Mouse (Mus musculus): ENCODE results near the gene Asmt. TPM values are rescaled to one million over a fixed set of nuclear protein-coding genes. Genes with fewer than 3 reads are reported as not detected.

Gene Asmt
- polyA plus RNA-seq (2015; fragmentation: Nextera tagmentation; extraction: Ambion mirVana), result not detected in 2 replicates

- peak; percentile 71 for ATAC-seq (replicated peaks; ENCODE audit: low FRiP score)
- Histone ChIP-seq H3K27me3 (no peaks in the 10 kb centered on the region), H3K4me2 (no peak within 1 kb of the TSS), H3K36me3 (peaks cover 37% of the 10 kb centered on the region), H3K9me3 (replicated peaks) (peaks cover 49% of the 10 kb centered on the region), H3K27ac (no peak within 1 kb of the TSS), H3K4me1 (no peaks in the 10 kb centered on the region), H3K9ac (no peak within 1 kb of the TSS), H3K4me3 (replicated peaks) (no peak within 1 kb of the TSS)
- WGBS, result 92% methylated on average over 11 of the region's 16 CpGs
These were observed at the start of gene Asmt for GRCm38 (mm10) chrX:170672594-170673092. Asmt (plus strand) TSS chrX:170672644.

GRCm38 (mm10) chrX:170673233-170673951 lies 948 bp downstream of the Asmt start:
- ATAC-seq (replicated peaks; ENCODE audit: low FRiP score), result peak; percentile 89
- Histone ChIP-seq H3K4me1 (no peaks in the 10 kb centered on the region), H3K9me3 (replicated peaks) (peaks cover 52% of the 10 kb centered on the region), H3K36me3 (peaks cover 37% of the 10 kb centered on the region), H3K4me3 (replicated peaks) (no peak overlapping the region), H3K4me2 (no peak overlapping the region), H3K27ac (no peak overlapping the region), H3K9ac (no peak overlapping the region), H3K27me3 (no peaks in the 10 kb centered on the region)
- WGBS, result 81% methylated on average over 41 of the region's 42 CpGs

GRCm38 (mm10) chrX:170674229-170674771 lies 1.9 kb downstream of the Asmt start:
- Histone ChIP-seq H3K4me2 (no peak overlapping the region), H3K4me1 (no peaks in the 10 kb centered on the region), H3K9ac (no peak overlapping the region), H3K9me3 (replicated peaks) (peaks cover 52% of the 10 kb centered on the region), H3K4me3 (replicated peaks) (no peak overlapping the region), H3K27ac (no peak overlapping the region), H3K27me3 (no peaks in the 10 kb centered on the region), H3K36me3 (peaks cover 37% of the 10 kb centered on the region)
- 79% methylated on average over 27 of the region's 27 CpGs for WGBS
- ATAC-seq (replicated peaks; ENCODE audit: low FRiP score), result peak; percentile 73

GRCm38 (mm10) chrX:170674885-170675876 lies 2.7 kb downstream of the Asmt start:
- no peak for ATAC-seq (replicated peaks; ENCODE audit: low FRiP score)
- no peak overlapping the region for H3K9ac ChIP-seq
- peaks cover 52% of the 10 kb centered on the region for H3K9me3 ChIP-seq (replicated peaks)
- H3K27me3 ChIP-seq, result no peaks in the 10 kb centered on the region
- no peak overlapping the region for H3K27ac ChIP-seq
- no peaks in the 10 kb centered on the region for H3K4me1 ChIP-seq
- no peak overlapping the region for H3K4me2 ChIP-seq
- 86% methylated on average over 39 of the region's 39 CpGs for WGBS
- peaks cover 37% of the 10 kb centered on the region for H3K36me3 ChIP-seq
- no peak overlapping the region for H3K4me3 ChIP-seq (replicated peaks)

- Histone ChIP-seq H3K9me3 (replicated peaks) (peaks cover 52% of the 10 kb centered on the region), H3K27me3 (no peaks in the 10 kb centered on the region), H3K4me3 (replicated peaks) (no peak overlapping the region), H3K27ac (no peak overlapping the region), H3K4me1 (no peaks in the 10 kb centered on the region), H3K36me3 (peaks cover 37% of the 10 kb centered on the region), H3K9ac (no peak overlapping the region), H3K4me2 (no peak overlapping the region)
- WGBS, result 93% methylated on average over 39 of the region's 39 CpGs
- 0 out of 2 replicates have a peak, but pooled peaks have one; percentile 5 for ATAC-seq (replicated peaks; ENCODE audit: low FRiP score)
These were observed 3.6 kb downstream of the Asmt start for GRCm38 (mm10) chrX:170675923-170676605.

- Histone ChIP-seq H3K4me1 (no peaks in the 10 kb centered on the region), H3K4me3 (replicated peaks) (no peak overlapping the region), H3K36me3 (peaks cover 37% of the 10 kb centered on the region), H3K9me3 (replicated peaks) (peaks cover 52% of the 10 kb centered on the region), H3K4me2 (no peak overlapping the region), H3K27me3 (no peaks in the 10 kb centered on the region), H3K9ac (no peak overlapping the region), H3K27ac (no peak overlapping the region)
- ATAC-seq (replicated peaks; ENCODE audit: low FRiP score), result 0 out of 2 replicates have a peak, but pooled peaks have one; percentile 11
- WGBS, result 95% methylated on average over 64 of the region's 67 CpGs
These were observed 4.3 kb downstream of the Asmt start for GRCm38 (mm10) chrX:170676606-170677239.

GRCm38 (mm10) chrX:170677266-170677665 lies 4.8 kb downstream of the Asmt start:
- Histone ChIP-seq H3K4me2 (no peak overlapping the region), H3K4me1 (no peaks in the 10 kb centered on the region), H3K27ac (no peak overlapping the region), H3K4me3 (replicated peaks) (no peak overlapping the region), H3K36me3 (peaks cover 37% of the 10 kb centered on the region), H3K9me3 (replicated peaks) (peaks cover 52% of the 10 kb centered on the region), H3K9ac (no peak overlapping the region), H3K27me3 (no peaks in the 10 kb centered on the region)
- WGBS, result 95% methylated on average over 17 of the region's 17 CpGs
- ATAC-seq (replicated peaks; ENCODE audit: low FRiP score), result no peak

- Histone ChIP-seq H3K9me3 (replicated peaks) (peaks cover 49% of the 10 kb centered on the region), H3K4me3 (replicated peaks) (no peak overlapping the region), H3K36me3 (peaks cover 35% of the 10 kb centered on the region), H3K9ac (no peak overlapping the region), H3K27ac (no peak overlapping the region), H3K4me2 (no peak overlapping the region), H3K4me1 (no peaks in the 10 kb centered on the region), H3K27me3 (no peaks in the 10 kb centered on the region)
- WGBS, result 98% methylated on average over 51 of the region's 53 CpGs
- no peak for ATAC-seq (replicated peaks; ENCODE audit: low FRiP score)
These were observed 5.2 kb downstream of the Asmt start for GRCm38 (mm10) chrX:170677680-170678079.

Data from kidney, embryonic 15.5 days (tissue).